Mouse (Mus musculus): ENCODE results near the gene Phc1. TPM values are rescaled to one million over a fixed set of nuclear protein-coding genes. Genes with fewer than 3 reads are reported as not detected.
"Not testable (repeated sequence)": the region's sequence is repeated elsewhere in the genome, so short reads cannot be mapped to it uniquely, and the experiment has no call there.

The Phc1 gene
- 10 to 100 TPM; 22.1 to 24.3 TPM for total RNA-seq (2021)

DNA sequence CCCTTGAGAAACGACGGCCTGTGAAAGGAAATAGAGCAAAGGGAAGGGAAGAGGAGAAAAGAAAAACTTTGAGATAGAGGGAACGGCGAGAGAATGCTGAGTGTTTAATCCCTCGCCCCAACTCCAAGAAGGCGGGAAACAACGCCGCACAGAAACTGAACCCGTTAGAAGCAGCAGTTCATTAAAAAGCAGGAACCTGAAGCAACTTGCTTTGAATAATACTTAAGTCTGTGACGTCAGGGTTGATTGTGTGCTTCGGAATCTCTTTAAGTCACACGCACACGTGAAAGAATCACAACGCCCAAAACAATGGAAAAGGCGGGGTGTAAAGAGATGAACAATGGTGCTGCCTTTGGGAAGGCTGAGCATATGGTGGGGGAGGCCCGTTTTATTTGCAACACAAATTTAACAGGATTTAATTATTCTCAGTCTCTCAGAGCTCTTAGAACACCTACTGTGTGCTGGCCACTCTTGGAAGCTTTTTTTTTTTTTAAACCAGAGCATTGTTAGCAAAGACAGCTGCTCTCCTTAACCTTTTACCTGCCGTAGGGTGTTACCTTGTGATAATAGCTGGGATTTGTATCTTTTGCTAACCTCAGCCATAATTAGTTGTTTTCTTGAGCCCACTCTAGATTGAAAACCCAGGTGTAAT, at the start of gene Phc1:
Gene Phc1 (minus strand): TSS at position 213 of the 652 bp plus-strand sequence.
- DNase-seq = peak in 1 of 2 experiments; percentile 24
- intact Hi-C loops (cut with DNase I) = loop anchor here (5.0 kb wide), 1 partner anchor 147 kb away; no protein-coding TSS in a partner anchor

DNA sequence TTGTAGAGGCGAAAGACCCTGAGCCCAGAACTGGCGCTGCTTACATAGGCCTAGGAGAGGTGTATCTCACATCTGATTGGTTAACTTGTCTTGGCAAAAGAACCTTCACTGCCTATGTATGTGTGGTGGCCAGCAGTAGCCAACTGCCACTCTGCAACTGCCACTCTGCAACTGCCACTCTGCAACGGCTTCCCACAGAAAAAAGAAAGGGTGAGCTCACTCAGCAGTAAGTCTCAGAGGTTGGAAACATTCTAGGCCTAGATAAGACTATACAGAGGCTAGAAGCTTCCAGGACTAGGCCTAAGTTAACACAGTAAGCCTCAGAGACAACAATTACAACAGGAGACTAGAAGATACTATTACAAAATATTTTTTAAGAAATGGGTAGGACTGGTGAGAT, 49.6 kb upstream of the Phc1 start:
- not testable (repeated sequence) for DNase-seq
- intact Hi-C loops (cut with DNase I) = loop anchor here (5.0 kb wide), 2 partner anchors 53 to 833 kb away; no protein-coding TSS in a partner anchor

DNA sequence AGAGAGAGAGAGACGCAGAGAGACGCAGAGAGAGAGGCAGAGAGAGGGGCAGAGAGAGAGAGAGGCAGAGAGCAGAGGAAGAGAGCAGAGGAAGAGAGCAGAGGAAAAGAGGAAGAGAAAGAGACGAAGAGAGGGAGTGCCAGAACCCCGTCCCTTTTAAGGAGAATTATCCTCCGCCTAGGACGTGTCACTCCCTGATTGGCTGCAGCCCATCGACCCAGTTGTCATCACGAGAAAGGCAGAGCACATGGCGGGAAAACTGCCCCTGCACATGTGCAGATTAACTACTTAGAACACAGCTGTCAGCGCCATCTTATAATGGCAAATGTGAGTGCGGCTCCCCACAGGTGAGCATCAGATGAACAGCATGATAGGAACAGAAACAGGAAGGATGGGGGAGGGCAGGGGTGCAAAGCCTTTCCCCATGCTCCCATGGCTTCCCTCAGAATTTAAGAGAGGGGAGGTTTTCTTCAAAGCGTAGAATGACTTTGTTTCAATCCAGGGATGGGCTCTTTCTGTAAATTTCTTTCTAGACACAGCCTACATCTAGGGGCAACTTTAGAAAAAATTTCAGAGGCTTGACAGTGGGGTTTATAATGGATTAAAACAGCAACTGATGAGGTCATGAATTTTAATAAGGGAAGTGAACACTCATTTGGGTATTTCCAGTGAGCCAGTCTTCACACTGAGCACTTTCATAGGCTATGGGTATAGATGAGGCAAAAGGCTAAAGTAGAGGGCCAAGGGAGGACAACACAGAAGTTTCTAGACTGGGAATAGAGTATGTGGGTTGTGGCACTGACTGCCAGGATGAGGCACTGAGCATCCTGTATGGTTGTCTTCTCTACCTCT, 47.0 kb upstream of the Phc1 start:
- intact Hi-C loops (cut with DNase I); DNase-seq: not testable (repeated sequence)

DNA sequence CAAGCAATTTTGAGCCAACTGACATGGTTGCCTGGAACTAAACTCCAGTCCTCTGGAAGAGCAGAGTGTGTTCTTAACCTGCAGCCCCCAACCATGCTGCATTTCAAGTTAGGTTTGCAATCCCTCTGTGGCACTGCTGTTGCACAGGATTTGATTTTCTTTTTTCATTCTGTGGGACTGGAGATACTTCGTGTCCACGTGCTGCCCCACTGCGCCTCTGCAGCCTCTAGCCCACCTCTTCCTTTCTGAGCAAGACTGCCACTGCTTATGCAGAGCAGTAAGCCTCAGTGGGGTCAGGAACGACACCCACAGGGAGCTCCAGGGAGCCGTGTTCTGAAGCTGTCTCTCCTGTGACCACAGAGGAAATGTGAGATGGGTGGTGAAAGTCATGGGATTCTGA, 45.4 kb upstream of the Phc1 start:
- no peak for DNase-seq
- intact Hi-C loops (cut with DNase I) = no loop called here

DNA sequence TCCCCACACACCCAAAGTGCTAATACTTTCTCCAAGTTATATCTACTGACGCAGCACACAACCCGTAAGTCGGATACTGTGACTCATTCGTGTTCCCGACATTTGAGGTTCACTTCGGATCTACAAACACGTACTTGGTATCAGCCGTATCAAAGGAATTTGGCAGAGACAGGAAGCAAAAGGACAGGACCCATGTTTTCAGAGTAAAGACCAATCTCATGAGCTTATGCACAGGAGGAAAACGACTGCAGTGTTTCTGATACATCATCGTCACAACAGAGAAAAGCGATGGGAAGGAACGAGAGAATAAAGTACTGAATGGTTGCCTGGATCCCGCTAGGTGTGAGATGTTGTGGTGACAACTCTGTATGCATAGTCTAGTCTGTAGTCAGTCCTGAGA, 44.5 kb upstream of the Phc1 start:
- DNase-seq = no peak
- intact Hi-C loops (cut with DNase I) = no loop called here

DNA sequence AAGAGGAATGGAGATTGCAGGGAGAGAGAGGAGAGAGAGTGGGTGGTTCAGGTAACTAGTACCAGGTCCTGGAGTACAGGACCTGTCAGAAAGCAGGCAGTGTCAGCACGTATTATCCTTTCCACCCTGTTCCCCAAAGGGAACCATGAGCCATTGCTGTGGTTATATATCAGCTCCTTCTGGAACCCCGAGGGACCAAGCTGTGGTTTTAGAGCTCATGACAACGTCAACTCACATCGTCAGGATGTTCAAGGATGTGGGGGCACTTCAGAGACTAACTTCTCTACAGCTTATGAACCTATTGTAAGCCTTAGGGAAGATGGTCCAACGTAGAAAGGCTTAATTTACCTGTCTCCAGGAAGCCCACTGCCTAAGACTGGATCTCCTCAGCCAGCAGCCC, 42.9 kb upstream of the Phc1 start:
- no peak for DNase-seq
- intact Hi-C loops (cut with DNase I) = no loop called here

DNA sequence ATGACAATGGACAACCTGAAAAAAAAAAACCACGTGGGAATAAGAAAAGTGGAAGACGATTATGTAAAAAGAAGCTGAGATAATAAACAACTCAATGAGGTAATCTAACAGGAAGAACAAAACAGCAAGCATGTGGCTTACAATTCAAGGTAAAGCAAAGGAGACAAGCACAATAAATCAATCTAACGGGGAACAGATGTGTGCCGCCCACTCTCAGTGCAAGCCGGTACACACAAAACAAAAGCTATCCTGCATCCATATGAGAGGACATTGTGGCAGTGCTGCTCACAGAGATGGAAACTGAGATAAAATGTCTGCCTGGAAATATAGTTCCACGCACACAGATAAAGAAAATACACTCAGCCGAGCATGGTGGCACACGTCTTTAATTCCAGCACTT, 41.7 kb upstream of the Phc1 start:
- intact Hi-C loops (cut with DNase I) = no loop called here

DNA sequence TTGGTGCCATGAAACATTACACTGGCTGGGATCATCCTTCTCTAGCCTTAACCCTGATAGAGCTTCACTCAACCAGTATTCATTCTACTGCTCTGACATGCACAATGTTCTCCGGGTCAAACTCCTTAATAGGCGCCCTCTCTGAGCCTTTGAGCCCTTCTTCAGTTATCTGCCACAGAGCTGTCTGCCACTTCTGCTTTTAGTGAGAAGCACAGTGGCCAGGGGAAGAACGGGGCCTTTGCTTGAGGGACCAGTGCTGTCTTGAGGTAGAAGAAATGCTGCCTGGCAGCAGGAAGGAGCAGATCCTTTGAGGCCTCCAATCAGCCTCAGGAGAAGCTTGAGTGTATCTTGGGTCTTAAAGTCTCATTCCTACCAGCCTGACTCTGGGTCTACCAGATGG, 27.9 kb upstream of the Phc1 start:
- no peak for DNase-seq
- intact Hi-C loops (cut with DNase I) = no loop called here

More for the DNA sequence above, 41.7 kb upstream of the Phc1 start:
- DNase-seq = no peak

DNA sequence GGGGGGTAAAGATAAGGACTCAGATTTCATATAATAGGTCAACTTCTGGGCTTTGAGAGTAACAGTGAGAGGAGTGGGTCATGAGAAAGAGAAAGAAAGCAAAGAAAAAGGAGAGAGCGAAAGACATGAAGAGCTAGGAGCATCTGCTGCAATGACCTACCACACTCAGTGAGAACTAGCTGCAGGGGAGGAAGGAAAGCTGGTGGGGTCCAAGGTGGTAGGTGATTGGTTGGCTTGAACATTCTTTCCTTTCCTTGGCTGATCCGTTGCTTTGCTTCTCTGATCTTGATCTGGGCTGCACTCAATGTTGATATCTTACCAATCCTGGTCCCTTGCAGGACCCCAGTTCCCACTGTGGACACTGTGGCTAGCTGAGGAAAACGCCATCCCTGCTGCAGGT, 26.6 kb upstream of the Phc1 start:
- DNase-seq = no peak
- intact Hi-C loops (cut with DNase I) = no loop called here

DNA sequence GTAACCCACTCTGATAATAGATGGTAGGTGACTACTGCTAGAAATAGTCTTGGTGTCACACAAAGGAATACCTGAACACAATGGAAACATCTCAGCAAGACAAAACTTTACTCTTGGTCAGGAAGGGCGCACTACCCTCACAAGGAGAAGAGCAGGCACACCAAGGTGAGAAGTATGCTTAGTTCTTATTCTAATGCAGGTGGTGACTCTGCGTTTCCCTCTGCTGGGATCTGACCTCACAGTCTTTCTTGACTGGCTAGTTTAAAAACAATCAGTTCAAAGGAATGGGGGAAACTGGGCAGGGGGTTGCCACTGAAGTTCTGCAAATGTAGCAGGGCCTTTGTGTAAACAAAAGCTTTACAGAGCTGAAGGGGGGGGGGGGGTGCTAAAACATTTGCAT, 25.9 kb upstream of the Phc1 start:
- intact Hi-C loops (cut with DNase I) = no loop called here
- DNase-seq = no peak

DNA sequence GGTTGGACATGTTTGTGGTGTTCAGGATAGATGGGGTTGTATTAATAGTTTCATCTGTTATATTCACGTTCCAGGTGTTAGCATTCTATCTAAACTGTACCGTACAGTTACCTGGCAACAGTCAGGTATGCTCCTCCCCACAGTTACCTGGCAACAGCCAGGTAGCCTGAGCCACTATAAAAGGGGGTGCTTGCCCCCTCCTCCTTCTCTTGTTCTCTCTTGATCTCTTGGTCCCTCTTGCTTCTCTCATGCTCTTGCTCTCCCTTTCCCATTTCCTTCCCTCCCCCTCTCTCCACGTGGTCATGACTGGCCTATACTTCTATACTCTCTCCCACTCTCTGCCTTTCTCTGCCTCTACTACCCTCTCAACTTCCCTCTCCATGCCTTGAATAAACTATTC, 25.3 kb upstream of the Phc1 start:
- intact Hi-C loops (cut with DNase I) = no loop called here
- no peak for DNase-seq

DNA sequence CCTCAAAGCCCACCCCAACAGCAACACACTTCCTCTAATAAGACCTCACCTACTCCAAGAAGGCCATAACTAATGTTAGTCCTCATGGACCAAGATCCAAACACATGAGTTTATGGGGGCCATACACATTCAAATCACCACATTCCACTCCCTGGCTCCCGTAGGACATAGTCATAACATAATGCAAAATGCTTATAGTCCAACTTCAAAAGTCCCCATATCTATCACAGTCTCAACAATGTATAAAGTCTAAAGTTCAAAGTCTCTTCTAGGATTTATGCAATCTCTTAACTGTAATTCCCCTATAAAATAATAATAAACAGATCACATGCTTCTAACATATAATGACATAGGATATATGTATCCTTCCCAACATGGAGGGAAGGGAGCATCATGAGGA, 16.7 kb upstream of the Phc1 start:
- intact Hi-C loops (cut with DNase I) = no loop called here
- DNase-seq = no peak

DNA sequence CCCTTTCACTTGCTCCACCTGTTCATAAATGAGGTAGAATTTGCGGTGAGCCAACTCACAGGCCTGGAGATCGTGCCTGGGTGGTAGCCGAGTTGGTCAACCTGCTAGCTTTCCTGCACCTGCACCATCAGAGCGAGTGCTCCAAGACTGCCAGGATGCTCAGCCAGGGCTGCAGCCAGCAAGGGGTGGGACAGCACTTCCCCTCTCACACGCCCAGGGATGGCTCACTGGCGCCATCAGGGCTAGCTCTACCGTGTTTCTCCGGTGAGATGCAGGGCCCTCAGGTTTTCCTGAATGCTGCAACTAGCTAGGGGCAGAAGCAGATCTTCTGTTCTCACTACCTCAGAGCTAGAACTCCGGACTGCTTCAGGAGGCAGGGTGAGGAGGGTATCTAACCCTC, 15.5 kb upstream of the Phc1 start:
- intact Hi-C loops (cut with DNase I) = no loop called here
- no peak for DNase-seq

DNA sequence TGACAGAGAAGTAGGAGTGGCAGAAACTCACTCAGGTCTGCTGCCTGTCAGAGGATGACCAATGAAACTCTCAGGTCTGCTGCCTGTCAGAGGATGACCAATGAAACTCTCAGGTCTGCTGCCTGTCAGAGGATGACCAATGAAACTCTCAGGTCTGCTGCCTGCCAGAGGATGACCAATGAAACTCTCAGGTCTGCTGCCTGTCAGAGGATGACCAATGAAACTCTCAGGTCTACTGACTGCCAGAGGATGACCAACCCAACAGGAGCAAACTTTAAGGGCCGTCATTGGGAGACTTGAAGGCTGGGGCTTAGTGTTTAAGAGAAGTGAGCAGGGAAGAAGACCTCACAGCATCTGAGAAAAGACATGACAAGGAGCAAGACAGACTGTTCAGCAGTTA, 7.0 kb upstream of the Phc1 start:
- DNase-seq; intact Hi-C loops (cut with DNase I): not testable (repeated sequence)

DNA sequence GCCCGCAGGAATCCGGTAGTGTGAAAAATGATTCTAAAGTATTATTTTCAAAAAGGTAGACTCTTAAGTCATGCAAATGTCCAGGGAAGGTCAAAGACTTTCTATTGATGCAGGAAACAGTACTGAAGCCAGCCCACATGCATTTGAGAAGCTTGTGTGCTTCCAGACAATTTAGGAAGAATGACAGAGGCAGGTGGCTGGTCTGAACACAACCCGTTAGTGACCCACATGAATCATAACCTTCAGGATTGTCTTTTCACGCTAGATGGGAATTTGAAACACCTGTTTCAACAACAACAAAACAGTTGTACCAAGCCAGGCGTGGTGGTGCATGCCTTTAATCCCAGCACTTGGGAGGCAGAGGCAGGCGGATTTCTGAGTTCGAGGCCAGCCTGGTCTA, 6.0 kb upstream of the Phc1 start:
- DNase-seq = no peak
- intact Hi-C loops (cut with DNase I) = no loop called here

DNA sequence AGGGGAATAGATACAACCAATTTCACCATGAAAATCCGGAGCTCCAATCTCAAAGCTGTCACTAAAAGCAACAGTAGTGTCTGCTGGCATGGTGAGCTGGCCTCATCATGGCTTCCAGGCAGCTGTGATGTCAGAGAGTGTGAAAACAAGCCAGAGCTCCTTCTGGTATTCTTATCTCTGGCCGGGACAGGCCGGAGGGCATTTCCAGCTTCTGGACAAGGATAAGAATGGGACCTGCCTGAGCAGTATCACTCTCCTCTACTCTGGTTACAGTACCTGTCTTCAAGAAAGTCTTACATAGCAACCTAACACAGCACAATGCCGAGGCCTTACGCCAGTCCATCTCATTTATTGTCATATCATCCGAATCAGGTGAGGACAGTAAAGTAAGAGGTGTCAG, 5.4 kb upstream of the Phc1 start:
- DNase-seq = peak; percentile 24 to 26
- intact Hi-C loops (cut with DNase I) = no loop called here

DNA sequence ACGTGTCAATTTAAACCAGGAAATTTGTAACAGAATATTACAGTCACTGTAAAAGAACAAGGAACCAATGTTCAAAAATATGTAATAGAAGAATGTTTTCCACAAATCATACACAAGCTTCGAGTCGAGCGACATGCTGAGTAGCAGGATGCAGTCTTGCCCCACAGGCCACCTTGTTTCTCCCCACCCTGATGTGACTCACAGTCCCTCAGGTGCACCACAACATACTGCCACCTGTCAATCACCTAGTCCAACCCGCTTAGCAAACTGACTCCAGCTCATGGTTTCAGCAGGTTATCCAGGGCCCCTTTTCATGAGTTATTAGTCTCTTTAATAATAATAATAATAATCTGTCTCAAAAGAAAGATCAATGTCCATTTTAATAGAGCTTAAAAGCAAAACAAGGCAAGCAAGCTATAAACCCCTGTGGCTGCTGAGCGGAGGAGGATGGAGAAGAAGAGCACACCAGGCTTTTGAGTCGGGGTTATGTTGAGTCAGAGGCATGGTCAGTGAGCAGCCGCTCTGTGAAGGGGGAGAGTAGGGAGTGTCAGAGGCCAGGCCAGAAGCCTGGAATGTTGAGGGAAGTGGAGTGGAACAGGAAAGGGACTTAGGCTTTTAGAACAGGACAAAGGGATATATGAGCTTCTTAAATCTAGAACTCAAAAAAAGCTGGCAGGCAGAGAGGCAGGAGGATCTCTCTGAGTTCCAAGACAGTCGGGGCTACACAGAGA, 4.2 kb upstream of the Phc1 start:
- DNase-seq = no peak
- intact Hi-C loops (cut with DNase I) = loop anchor here (5.0 kb wide), 1 partner anchor 143 kb away; no protein-coding TSS in a partner anchor

DNA sequence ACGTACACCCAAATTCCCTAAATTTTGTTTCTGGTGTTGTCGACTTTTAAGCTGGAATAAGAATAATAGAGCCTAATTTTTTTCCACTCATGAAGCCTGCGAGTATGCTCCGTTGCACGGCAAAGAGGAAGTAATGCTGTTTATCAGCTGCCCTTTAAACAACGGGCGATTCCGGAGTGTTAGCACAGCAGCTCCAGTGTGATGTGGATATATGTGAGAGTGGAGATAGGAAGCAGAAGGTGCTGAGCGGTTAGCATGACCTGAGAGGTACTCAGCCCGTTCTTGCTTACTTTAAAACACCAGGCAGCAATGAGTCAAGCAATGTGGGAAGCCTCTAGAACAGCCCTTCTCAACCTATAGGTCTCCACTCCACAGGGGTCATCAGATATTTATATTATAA, 3.4 kb upstream of the Phc1 start:
- DNase-seq = no peak
- intact Hi-C loops (cut with DNase I) = loop anchor here (5.0 kb wide), 1 partner anchor 144 kb away; no protein-coding TSS in a partner anchor

DNA sequence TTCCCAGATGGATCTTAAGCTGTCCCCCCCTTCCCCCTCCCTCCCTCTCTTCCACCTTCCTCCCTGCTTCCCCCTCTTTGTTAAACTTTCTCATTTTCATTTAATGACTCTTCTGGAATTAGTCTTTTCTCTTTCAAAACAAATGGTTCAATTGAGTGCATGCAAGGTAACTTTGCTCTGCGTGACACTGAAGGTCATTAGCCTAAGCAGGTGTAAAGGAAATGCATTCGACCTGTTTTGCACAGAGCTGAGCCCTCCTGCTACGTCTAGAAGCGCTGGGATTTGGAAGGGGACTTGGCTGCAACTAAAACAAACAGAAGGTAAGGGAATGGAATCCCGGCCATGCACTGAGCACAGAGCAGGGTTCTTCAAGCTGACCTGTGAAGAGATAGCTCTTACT, 1.8 kb upstream of the Phc1 start:
- intact Hi-C loops (cut with DNase I) = loop anchor here (5.0 kb wide), 1 partner anchor 145 kb away; no protein-coding TSS in a partner anchor

DNA sequence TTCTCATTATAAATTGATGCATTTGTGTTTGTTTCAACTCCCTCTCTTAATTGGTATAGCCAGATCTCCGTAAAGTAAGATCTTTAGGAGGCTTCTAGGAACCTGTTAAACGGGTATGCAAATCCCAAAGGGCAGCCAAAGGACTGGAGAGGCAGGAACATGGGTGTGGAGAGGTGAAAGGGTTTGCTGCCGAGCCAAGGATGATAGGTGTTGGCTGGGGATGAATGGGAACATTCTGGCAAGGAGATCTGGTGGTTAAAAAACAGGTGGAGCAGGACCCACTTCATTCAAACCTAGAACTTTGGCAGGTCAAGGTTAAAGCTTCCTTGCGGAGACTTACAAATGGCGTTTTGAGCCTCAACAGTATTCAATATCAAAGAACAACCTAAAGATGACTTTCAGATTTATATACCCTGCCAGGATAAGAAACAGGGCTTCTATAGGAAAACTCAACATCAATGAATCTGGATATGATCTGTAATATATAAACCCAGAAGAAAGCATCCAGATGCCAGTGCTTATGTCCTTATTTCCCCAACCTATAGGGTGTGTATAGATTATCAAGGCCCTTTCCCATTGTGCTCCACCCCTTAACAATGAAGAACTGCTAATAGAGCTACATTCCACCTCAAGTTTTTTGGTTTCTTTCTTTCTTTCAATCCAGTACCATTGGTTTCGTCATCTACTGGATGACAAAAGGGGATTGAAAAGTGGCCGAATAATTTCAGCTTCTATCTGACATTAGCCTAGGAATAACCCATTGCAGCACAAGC, 863 bp upstream of the Phc1 start:
- intact Hi-C loops (cut with DNase I) = loop anchor here (5.0 kb wide), 1 partner anchor 146 kb away; no protein-coding TSS in a partner anchor
- no peak for DNase-seq

More for the DNA sequence above, 1.8 kb upstream of the Phc1 start:
- no peak for DNase-seq
